In the genomic region with DNA sequence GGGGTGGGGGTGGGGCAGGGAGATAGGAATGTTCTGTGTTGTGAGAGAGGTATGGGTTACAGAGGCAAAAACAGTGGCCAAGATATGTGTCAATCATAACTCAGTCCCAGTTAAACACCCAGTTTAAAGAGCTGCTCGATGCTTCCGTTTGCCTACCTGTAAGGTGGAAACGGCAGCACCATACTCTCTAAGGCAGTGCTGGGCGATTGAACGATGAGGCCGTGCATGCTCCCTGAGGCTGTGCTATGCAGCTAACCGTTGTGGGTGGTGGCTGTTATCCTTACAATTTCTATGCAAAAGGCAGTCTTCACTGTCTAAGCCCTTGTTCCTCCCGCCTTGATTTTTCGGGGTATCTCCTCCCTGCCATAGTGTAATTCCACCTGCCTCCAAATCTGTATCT, we compare ENCODE assay signal across 27 mouse cellular contexts. TPM values are rescaled to one million over a fixed set of nuclear protein-coding genes. Genes with fewer than 3 reads are reported as not detected.
"Had no signal": no experiment of that assay in that cellular context is flagged by ENCODE, and none has a peak within 500 bp of the region (broad histone marks: within the 10 kb centered on the region; RNA-seq: fewer than 3 reads in every experiment).

No protein-coding gene starts in this region.

- H3K4me3 ChIP-seq: gastrocnemius, adult 2 months; heart, embryonic 13.5 days; heart, embryonic 15.5 days; hindbrain, embryonic 13.5 days; hindbrain, embryonic 15.5 days; kidney, embryonic 15.5 days; limb, embryonic 13.5 days; limb, embryonic 15.5 days had no signal

- H3K4me1 ChIP-seq: hindbrain, embryonic 13.5 days; hindbrain, embryonic 15.5 days had no signal

- H3K27ac ChIP-seq: gastrocnemius, adult 2 months; heart, embryonic 13.5 days; heart, embryonic 15.5 days; hindbrain, embryonic 13.5 days; hindbrain, embryonic 15.5 days; hindbrain, postnatal 0 days; kidney, embryonic 15.5 days; kidney, postnatal 0 days; limb, embryonic 13.5 days; limb, embryonic 15.5 days had no signal

- H3K4me2 ChIP-seq: heart, embryonic 11.5 days; heart, embryonic 13.5 days; heart, embryonic 15.5 days; hindbrain, embryonic 13.5 days; hindbrain, embryonic 15.5 days; kidney, embryonic 15.5 days; limb, embryonic 13.5 days; limb, embryonic 15.5 days had no signal

- H3K27me3 ChIP-seq: heart, embryonic 15.5 days; hindbrain, embryonic 15.5 days; limb, embryonic 15.5 days had no signal

- H3K36me3 ChIP-seq: heart, embryonic 13.5 days; heart, embryonic 15.5 days; hindbrain, embryonic 13.5 days; hindbrain, embryonic 15.5 days; kidney, embryonic 15.5 days; limb, embryonic 13.5 days; limb, embryonic 15.5 days had no signal

- H3K9ac ChIP-seq: heart, embryonic 13.5 days; heart, embryonic 15.5 days; hindbrain, embryonic 13.5 days; hindbrain, embryonic 15.5 days; kidney, embryonic 15.5 days; limb, embryonic 13.5 days; limb, embryonic 15.5 days had no signal

- H3K9me3 ChIP-seq: heart, embryonic 13.5 days; heart, embryonic 15.5 days; hindbrain, embryonic 13.5 days; hindbrain, embryonic 15.5 days; kidney, embryonic 15.5 days; limb, embryonic 15.5 days had no signal

- ATAC-seq: forebrain, embryonic 16.5 days; hindbrain, postnatal 0 days; intestine, embryonic 16.5 days had no signal

- DNase-seq: gastrocnemius, adult 2 months; gastrocnemius, postnatal 14 days; gastrocnemius, postnatal 36 days; heart, adult 18-20 months; heart, postnatal 14 days; heart, postnatal 36 days; kidney, adult 11 months; kidney, adult 9 months; kidney, postnatal 14 days; kidney, postnatal 36 days; layer of hippocampus, adult 9-11 months; layer of hippocampus, postnatal 36 days; left cerebral cortex, postnatal 4 days had no signal

RNA-seq across cellular contexts. Expression of a gene that starts 50.7 kb away (rescaled TPM):
- total RNA-seq: gastrocnemius, adult 2 months; gastrocnemius, postnatal 14 days; gastrocnemius, postnatal 36 days; hematopoietic stem cell, adult 5-6 weeks had no signal
- polyA plus RNA-seq: heart, embryonic 13.5 days; limb, embryonic 11.5 days; limb, embryonic 13.5 days; limb, embryonic 15.5 days had no signal

RNA-seq across cellular contexts. Expression of a gene that starts 54.5 kb away (rescaled TPM):
- polyA plus RNA-seq: heart, embryonic 11.5 days had no signal
